Mouse (Mus musculus) cerebellum, adult (tissue): ENCODE data around the gene Ncoa1.
"Not testable (repeated sequence)": the region's sequence is repeated elsewhere in the genome, so short reads cannot be mapped to it uniquely, and the experiment has no call there.

ENCODE experiments used
- ATAC-seq: cut with Nextera tagmentation; 2 replicates; pipeline ENCODE4 v1.9.2; 2017; ENCODE audit warnings: mild to moderate bottlenecking, moderate library complexity, mixed read lengths; ENCODE audit not compliant: insufficient number of reproducible peaks, low FRiP score, low TSS enrichment

The Ncoa1 gene

GRCm38 (mm10) chr12:4245742-4246141 lies 231.2 kb downstream of the Ncoa1 start:
- no peak for ATAC-seq

DNA sequence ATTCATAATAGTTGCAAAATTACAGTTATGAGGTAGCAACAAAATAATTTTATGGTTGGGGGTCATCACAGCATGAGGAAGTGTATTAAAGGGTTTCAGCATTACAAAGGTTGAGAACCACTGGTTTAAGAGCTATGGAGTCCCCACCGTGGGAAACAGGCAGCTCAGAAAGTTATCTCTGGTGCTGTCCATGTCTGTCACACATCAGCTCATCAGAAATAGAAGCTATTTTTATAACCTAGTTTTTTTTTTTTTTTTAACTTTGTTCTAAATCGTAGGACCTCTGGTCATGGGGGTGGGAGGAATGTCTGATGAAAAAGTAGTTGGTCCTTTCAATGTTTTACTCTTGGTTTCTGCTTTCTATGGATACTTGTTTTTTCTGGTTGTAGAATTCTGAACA lies 233.2 kb downstream of the Ncoa1 start:
- no peak for ATAC-seq

- not testable (repeated sequence) for ATAC-seq
Measured at GRCm38 (mm10) chr12:4240281-4240680, 236.7 kb downstream of the Ncoa1 start.

- no peak for ATAC-seq
Measured at GRCm38 (mm10) chr12:4237481-4237880, 239.5 kb downstream of the Ncoa1 start.

GRCm38 (mm10) chr12:4233572-4234508 lies 243.1 kb downstream of the Ncoa1 start, which contains the start of the genes Ptrhd1 and Cenpo:
TSS of gene Ptrhd1 (plus strand) at chr12:4234027.
TSS of gene Cenpo (minus strand) at chr12:4234294.
- ATAC-seq, result peak; percentile 96

DNA sequence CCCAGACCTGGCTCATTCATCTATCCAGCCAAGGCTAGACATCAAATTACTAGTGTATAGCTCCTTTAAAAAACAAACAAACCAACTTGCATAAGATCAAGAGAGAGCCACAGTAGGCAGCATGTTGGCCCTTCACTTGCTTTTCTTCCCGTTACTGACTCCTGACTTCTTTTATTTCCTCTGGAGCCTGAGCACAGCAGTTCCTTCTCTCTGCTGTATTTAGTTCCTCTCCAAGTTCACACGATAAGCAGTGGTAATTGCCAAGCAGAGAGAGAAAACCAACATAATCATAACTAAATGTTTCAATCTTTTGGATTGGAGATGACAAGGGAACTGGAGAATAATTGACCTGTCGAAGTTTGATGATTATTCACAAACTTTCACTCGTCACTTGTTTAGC lies 244.2 kb downstream of the Ncoa1 start:
- ATAC-seq, result no peak

- no peak for ATAC-seq
Measured at GRCm38 (mm10) chr12:4230156-4230555, 246.8 kb downstream of the Ncoa1 start.

- ATAC-seq, result no peak
Measured at GRCm38 (mm10) chr12:4212908-4213307, 264.1 kb downstream of the Ncoa1 start.

GRCm38 (mm10) chr12:4211174-4211573 lies 265.8 kb downstream of the Ncoa1 start:
- ATAC-seq, result no peak

DNA sequence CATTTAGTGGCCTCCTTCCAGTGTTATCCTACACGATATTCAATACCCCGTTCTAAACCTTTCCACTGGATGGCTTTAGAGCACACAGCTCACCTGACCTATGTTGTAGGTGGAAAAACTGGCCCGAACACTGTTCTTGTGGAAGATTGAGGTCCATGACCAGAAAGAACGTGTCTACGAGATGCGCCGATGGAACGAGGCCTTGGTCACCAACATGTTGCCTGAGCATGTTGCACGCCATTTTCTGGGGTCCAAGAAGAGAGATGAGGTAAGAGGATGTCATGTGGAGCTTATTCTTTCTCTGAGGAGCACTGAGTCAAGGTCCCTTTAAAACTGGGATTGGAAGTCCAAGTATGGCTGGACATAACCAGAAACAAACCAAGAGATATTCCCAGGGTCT lies 267.8 kb downstream of the Ncoa1 start:
- no peak for ATAC-seq

DNA sequence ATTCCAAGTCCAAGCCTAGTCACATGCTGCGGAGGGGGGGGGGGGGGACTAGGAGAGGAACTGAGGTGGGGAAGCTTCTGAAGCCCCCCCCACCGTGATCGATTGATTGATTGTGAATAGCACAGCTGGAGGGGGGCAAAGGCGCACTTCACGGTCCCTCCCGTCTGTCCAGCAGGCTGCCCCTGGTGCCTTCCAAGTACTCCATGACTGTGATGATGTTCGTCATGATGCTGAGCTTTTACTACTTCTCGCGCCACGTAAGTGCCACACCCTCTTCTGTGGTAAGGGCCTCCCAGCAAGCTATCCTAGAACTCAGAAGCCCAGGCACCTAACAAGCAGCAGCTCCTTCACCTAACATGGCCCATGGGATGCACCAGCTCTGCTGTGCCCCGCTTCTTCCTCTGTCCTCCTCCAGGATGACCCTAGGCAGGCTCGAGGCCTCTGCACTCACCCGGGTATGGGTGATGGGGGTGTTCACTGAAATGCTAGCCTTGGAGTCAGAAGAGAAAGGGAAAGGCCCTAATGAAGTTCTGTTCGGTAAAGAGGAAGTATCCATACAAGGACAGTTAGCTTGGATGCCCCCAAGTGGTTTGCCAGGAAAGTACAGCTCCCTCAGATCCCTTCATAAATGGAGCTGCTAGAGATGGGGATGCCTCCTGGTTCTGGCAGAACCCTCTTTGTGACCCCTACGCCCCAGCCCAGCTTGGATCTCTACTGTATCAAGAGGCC lies 268.4 kb downstream of the Ncoa1 start:
- ATAC-seq, result no peak

- ATAC-seq, result no peak
Measured at GRCm38 (mm10) chr12:4206106-4206505, 270.9 kb downstream of the Ncoa1 start.

- no peak for ATAC-seq
Measured at GRCm38 (mm10) chr12:4202206-4202605, 274.8 kb downstream of the Ncoa1 start.

DNA sequence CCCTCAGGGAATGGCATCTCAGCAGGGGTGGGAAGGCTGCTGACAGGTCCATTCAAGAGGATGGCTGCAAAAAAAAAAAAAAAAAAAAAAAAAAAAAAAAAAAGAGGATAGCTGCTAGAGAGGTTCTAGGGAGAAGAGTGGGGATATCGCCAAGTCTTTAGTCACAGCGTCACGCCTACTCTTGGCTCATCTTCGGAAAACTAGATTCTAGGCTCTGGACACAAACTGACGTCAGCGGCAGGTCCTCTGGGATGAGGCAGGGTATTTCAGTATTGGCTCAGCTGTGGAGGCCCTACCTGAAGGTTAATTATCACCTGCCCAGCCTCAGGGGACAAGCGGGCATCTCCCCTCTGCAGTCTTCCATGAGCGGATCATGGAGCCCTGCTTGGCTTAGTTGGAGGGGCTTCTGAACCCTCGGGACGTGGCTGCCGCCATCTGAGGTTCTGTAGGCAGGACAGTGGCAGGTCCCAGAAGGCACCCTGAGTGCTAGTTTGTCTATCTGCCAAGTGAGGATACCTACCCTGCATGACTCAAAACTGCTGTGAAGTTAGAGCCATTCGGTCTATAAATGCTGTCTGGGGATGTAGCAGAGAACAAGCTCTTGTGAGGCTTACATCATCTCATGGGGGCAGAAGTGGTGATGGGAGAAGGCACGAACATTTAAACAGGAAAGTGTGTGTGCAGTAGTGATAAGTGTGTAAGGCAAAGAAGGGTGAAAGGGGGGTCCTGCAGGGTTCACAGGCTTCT lies 275.4 kb downstream of the Ncoa1 start:
- ATAC-seq, result no peak

DNA sequence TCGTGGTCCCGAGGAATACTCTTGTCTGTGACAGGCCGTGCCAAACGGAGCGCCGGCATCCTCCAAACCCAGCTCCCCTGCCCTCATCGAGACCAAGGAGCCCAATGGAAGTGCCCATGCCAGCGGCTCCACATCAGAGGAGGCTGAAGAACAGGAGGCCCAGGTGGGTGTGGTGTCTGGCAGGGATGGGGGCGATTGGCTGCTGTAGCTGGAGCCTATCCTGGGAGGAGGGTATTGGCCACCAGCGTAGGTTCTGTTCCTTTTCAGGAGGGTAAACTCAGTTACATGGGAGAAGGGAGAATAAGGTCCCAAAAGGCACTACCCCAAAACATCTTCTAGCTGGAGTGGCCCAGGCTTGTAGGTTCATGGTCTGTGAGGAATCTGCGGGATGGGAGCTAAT lies 277.7 kb downstream of the Ncoa1 start:
- ATAC-seq, result no peak

GRCm38 (mm10) chr12:4198702-4199101 lies 278.3 kb downstream of the Ncoa1 start:
- no peak for ATAC-seq
